Mouse (Mus musculus): ENCODE results near the gene Chd9. TPM values are rescaled to one million over a fixed set of nuclear protein-coding genes. Genes with fewer than 3 reads are reported as not detected.

Gene Chd9
- polyA plus RNA-seq, 1 experiment from 2014 or later: 62.9 TPM

DNA sequence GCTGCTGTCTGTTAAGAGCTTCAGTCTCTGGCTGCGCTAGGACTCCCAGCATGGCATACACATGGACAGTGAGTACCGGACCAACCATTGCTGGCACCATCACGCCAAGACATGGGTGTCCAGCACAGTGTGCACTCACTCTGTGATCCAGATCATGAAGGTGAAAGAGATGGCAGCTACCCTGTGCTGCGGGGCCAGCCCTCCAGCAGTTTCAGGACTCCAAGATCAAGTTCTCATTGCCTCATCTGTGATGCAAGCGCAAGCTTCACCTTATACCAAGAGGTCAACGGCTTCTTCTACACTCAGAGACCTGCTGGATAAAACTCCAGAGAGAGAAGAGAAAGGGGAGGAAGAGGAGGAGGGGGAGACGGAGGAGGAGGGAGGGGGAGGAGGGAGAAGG, 19.8 kb downstream of the Chd9 start:
- Histone ChIP-seq H3K27ac (ENCODE audit: low read depth, low read length) (no peak overlapping the region), H3K36me3 (ENCODE audit: control insufficient read depth, insufficient read depth, low read length) (no peaks in the 10 kb centered on the region), H3K4me2 (ENCODE audit: low read depth) (no peak overlapping the region), H3K9me3 (ENCODE audit: control insufficient read depth, low read length) (no peaks in the 10 kb centered on the region), H3K4me1 (ENCODE audit: control insufficient read depth, insufficient read depth, low read length) (peaks cover 11% of the 10 kb centered on the region), H3K9ac (ENCODE audit: low read length) (no peak overlapping the region), H3K27me3 (ENCODE audit: control insufficient read depth, insufficient read depth, low read length) (no peaks in the 10 kb centered on the region), H3K4me3 (ENCODE audit: low read depth, low read length) (no peak overlapping the region)
- DNase-seq (ENCODE audit: low spot score) (no peak), ATAC-seq (ENCODE audit: insufficient read depth, low FRiP score, low TSS enrichment) (no peak)
- WGBS: 92% methylated on average over 7 of the region's 7 CpGs

DNA sequence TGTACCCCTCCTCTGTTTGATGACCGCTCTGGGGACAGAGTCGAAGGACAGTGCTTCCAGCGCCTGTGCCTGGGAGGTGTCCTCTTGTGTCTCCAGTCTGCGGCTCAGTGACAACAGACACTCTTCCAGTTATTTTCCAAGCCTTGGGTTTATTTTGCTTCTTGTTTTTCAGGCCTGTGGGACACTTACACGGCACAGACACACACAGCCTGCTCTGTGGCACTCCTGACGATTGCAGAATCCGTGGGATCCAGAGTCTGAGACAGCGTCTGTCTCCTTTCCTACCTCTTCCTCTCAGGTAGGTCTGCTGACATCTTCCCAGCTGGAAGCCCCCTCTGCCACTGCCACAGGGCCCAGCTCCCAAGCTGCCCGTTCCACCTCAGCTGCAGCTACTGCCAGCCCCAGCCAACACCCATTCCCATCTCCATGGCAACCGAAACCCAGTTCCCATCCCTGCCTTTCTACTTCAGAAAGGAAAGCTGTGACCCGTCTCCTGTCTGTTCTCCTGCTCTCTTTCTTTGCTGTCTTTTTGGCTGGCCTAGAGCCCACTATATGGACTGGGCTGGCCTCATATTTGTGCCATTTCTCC, 21.4 kb downstream of the Chd9 start:
- 0 out of 2 replicates have a peak overlapping the region, but pooled peaks have one; percentile 5 for H3K4me2 ChIP-seq (ENCODE audit: low read depth)
- peak; percentile 37 for DNase-seq (ENCODE audit: low spot score)

DNA sequence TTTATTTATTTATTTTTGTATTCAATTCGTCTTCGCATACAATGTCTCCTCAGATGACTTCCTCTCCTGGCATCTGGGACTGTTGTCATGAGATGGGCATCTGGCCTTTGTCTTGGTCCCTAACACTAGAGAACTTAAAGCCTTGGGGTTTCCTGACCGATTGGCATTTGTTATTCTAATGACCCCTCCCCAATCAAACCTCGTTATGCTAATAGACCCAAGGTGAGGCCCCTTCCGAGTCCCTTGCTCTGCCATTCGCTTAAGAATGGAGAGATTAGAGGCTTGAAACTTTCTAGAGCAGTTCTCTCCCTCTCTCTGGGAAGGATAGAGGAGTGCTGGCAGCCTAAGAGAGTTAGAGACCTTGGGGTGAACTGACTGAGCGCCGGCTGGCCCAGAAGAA, 23.4 kb downstream of the Chd9 start:
- Histone ChIP-seq H3K9me3 (ENCODE audit: control insufficient read depth, low read length) (no peaks in the 10 kb centered on the region), H3K4me1 (ENCODE audit: control insufficient read depth, insufficient read depth, low read length) (peaks cover 22% of the 10 kb centered on the region), H3K4me2 (ENCODE audit: low read depth) (no peak overlapping the region), H3K27me3 (ENCODE audit: control insufficient read depth, insufficient read depth, low read length) (no peaks in the 10 kb centered on the region), H3K4me3 (ENCODE audit: low read depth, low read length) (no peak overlapping the region), H3K9ac (ENCODE audit: low read length) (no peak overlapping the region), H3K27ac (ENCODE audit: low read depth, low read length) (no peak overlapping the region), H3K36me3 (ENCODE audit: control insufficient read depth, insufficient read depth, low read length) (no peaks in the 10 kb centered on the region)
- DNase-seq (ENCODE audit: low spot score): no peak
- WGBS: 39% methylated on average over 8 of the region's 8 CpGs
- no peak for ATAC-seq (ENCODE audit: insufficient read depth, low FRiP score, low TSS enrichment)

More for the DNA sequence above, 21.4 kb downstream of the Chd9 start:
- no peaks in the 10 kb centered on the region for H3K36me3 ChIP-seq (ENCODE audit: control insufficient read depth, insufficient read depth, low read length)
- ATAC-seq (ENCODE audit: insufficient read depth, low FRiP score, low TSS enrichment): peak; percentile 41; the same call in 1 of the 2 replicates
- 56% methylated on average over 11 of the region's 11 CpGs for WGBS
- H3K9ac ChIP-seq (ENCODE audit: low read length): peak overlapping the region; percentile 10; the same call in 1 of the 2 replicates
- peaks cover 18% of the 10 kb centered on the region for H3K4me1 ChIP-seq (ENCODE audit: control insufficient read depth, insufficient read depth, low read length)
- no peaks in the 10 kb centered on the region for H3K27me3 ChIP-seq (ENCODE audit: control insufficient read depth, insufficient read depth, low read length)
- H3K27ac ChIP-seq (ENCODE audit: low read depth, low read length): no peak overlapping the region
- no peaks in the 10 kb centered on the region for H3K9me3 ChIP-seq (ENCODE audit: control insufficient read depth, low read length)
- no peak overlapping the region for H3K4me3 ChIP-seq (ENCODE audit: low read depth, low read length)

DNA sequence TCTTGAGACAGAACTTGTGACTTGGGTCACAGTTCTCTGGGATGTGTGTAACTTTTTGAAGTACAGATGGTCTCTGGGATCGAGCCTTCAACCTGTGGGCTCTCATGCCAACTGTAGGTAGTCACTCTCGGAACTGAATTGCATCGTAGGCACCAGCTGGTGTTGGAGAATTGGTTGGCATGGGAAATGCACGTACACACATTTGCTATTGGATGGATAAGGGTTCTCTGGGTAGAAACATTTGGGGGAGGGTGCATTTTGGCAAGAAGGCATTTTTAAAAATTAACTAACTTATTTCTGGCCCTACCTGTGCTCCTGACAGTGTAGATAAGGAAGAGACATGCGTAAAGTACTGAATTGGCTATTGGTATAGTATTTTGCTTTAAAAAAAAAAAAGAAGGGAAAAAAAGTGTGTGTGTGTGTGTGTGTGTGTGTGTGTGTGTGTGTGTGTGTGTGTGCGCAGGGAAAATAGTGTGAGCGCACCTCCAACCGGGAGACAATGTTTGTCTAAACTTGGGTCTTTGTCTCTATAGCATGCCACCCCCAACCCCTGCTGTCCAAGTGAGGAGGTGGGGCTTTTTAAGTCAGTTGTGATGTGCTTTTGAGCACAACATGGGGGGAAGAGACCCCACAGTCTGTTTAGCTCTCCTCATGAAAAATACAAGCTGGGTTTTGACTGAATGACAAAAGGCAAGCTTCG, 26.0 kb downstream of the Chd9 start:
- no peak overlapping the region for H3K4me2 ChIP-seq (ENCODE audit: low read depth)
- H3K36me3 ChIP-seq (ENCODE audit: control insufficient read depth, insufficient read depth, low read length): no peaks in the 10 kb centered on the region
- DNase-seq (ENCODE audit: low spot score): no peak
- ATAC-seq (ENCODE audit: insufficient read depth, low FRiP score, low TSS enrichment): peak; percentile 36
- H3K9ac ChIP-seq (ENCODE audit: low read length): 0 out of 2 replicates have a peak overlapping the region, but pooled peaks have one; percentile 24
- peak overlapping the region; percentile 49; the same call in 1 of the 2 replicates for H3K27ac ChIP-seq (ENCODE audit: low read depth, low read length)
- H3K4me1 ChIP-seq (ENCODE audit: control insufficient read depth, insufficient read depth, low read length): peaks cover 22% of the 10 kb centered on the region
- H3K27me3 ChIP-seq (ENCODE audit: control insufficient read depth, insufficient read depth, low read length): no peaks in the 10 kb centered on the region
- no peak overlapping the region for H3K4me3 ChIP-seq (ENCODE audit: low read depth, low read length)
- 64% methylated on average over 9 of the region's 9 CpGs for WGBS
- H3K9me3 ChIP-seq (ENCODE audit: control insufficient read depth, low read length): no peaks in the 10 kb centered on the region

DNA sequence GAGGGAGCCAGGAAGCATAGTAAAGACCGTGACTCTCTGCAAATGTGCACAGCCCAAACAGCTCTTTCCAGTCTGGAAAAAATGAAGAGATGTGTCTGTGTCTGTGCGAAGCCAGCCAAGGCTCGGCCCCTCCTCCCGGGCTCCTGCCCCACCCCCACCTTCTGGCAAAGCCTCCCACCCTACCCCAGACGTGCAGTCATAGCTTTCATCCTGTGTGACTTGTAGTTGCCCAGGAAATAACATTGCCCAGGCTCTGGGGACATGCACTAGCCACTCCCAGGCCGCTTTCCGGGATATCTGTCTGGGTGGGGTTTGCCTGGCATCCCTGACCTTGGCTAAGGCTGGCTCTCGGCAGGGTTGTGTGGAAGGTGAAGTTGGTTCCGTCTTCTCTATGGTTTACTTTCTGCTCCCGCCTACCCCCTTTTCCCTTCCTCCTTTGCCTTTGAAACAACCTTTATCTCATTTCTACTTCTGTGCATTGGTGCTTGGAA, 26.6 kb downstream of the Chd9 start:
- WGBS: 17% methylated on average over 10 of the region's 10 CpGs
- no peaks in the 10 kb centered on the region for H3K36me3 ChIP-seq (ENCODE audit: control insufficient read depth, insufficient read depth, low read length)
- no peaks in the 10 kb centered on the region for H3K9me3 ChIP-seq (ENCODE audit: control insufficient read depth, low read length)
- H3K27me3 ChIP-seq (ENCODE audit: control insufficient read depth, insufficient read depth, low read length): no peaks in the 10 kb centered on the region
- peak; percentile 83 for ATAC-seq (ENCODE audit: insufficient read depth, low FRiP score, low TSS enrichment)
- H3K9ac ChIP-seq (ENCODE audit: low read length): 0 out of 2 replicates have a peak overlapping the region, but pooled peaks have one; percentile 24
- H3K4me3 ChIP-seq (ENCODE audit: low read depth, low read length): no peak overlapping the region
- H3K4me2 ChIP-seq (ENCODE audit: low read depth): 0 out of 2 replicates have a peak overlapping the region, but pooled peaks have one; percentile 14
- peaks cover 16% of the 10 kb centered on the region for H3K4me1 ChIP-seq (ENCODE audit: control insufficient read depth, insufficient read depth, low read length)
- peak overlapping the region; percentile 49; the same call in 1 of the 2 replicates for H3K27ac ChIP-seq (ENCODE audit: low read depth, low read length)
- peak; percentile 66 for DNase-seq (ENCODE audit: low spot score)

DNA sequence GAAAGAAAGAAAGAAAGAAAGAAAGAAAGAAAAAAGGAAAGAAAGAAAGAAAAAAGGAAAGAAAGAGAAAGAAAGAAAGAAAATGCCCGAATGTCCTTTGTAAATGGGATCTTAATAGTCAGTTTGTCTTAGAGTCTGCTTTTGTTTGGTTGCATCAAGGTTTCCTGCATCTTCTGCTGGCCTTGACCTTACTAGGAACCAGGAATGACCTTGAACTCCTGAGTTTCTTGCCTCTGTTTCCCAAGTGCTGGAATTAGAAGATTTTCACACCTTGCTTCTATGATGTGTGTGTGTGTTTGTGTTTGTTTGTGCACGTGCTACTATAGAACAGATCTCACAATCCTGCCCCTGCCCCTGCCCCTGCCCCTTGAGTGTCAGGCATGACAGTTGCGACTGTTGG, 28.0 kb downstream of the Chd9 start:
- peaks cover 12% of the 10 kb centered on the region for H3K4me1 ChIP-seq (ENCODE audit: control insufficient read depth, insufficient read depth, low read length)
- no peak for ATAC-seq (ENCODE audit: insufficient read depth, low FRiP score, low TSS enrichment)
- H3K4me2 ChIP-seq (ENCODE audit: low read depth): no peak overlapping the region
- no peak overlapping the region for H3K4me3 ChIP-seq (ENCODE audit: low read depth, low read length)
- no peaks in the 10 kb centered on the region for H3K27me3 ChIP-seq (ENCODE audit: control insufficient read depth, insufficient read depth, low read length)
- H3K9me3 ChIP-seq (ENCODE audit: control insufficient read depth, low read length): no peaks in the 10 kb centered on the region
- no peaks in the 10 kb centered on the region for H3K36me3 ChIP-seq (ENCODE audit: control insufficient read depth, insufficient read depth, low read length)
- WGBS: 89% methylated on average over 3 of the region's 3 CpGs
- no peak overlapping the region for H3K9ac ChIP-seq (ENCODE audit: low read length)
- DNase-seq (ENCODE audit: low spot score): no peak
- no peak overlapping the region for H3K27ac ChIP-seq (ENCODE audit: low read depth, low read length)

DNA sequence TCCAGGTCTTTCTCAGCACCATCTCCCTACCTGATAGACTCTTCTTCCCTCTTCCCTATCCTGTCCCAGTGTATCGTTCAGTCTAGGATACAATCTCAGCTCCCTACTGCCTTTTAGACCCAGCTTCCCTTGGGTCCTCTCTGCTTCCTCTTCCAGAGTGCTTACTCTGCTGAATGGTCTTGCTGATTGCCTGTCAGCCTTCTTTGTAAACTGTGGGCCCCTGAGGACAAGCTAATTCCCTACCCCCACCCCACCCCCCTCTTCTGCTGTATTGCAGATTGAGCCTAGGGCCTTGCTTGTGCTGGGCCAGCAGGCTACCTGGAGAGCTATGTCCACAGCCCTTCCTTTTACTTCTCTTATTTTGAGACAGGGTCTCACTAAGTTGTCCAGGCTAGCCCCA, 28.8 kb downstream of the Chd9 start:
- H3K27ac ChIP-seq (ENCODE audit: low read depth, low read length): no peak overlapping the region
- no peak overlapping the region for H3K4me2 ChIP-seq (ENCODE audit: low read depth)
- H3K27me3 ChIP-seq (ENCODE audit: control insufficient read depth, insufficient read depth, low read length): no peaks in the 10 kb centered on the region
- no peak overlapping the region for H3K9ac ChIP-seq (ENCODE audit: low read length)
- no peak overlapping the region for H3K4me3 ChIP-seq (ENCODE audit: low read depth, low read length)
- DNase-seq (ENCODE audit: low spot score) (no peak), ATAC-seq (ENCODE audit: insufficient read depth, low FRiP score, low TSS enrichment) (no peak)
- no peaks in the 10 kb centered on the region for H3K36me3 ChIP-seq (ENCODE audit: control insufficient read depth, insufficient read depth, low read length)
- H3K9me3 ChIP-seq (ENCODE audit: control insufficient read depth, low read length): no peaks in the 10 kb centered on the region
- H3K4me1 ChIP-seq (ENCODE audit: control insufficient read depth, insufficient read depth, low read length): peaks cover 19% of the 10 kb centered on the region
- 36% methylated on average over 1 of the region's 1 CpGs for WGBS

DNA sequence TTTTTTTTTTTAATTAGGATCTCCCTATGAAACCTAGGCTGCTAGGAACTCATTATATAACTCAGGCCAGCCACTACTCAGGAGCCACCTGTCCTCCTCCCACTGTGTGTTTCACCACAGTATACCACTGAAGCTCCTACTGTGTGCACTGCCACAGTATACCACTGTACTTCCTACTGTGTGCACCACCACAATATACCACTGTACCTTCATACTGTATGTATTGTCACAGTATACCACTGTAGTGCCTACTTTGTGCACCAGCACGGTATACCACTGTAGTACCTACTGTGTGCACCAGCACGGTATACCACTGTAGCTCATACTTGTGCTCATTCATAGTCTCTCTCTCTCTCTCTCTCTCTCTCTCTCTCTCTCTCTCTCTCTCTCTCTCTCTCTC, 29.9 kb downstream of the Chd9 start:
- peaks cover 27% of the 10 kb centered on the region for H3K4me1 ChIP-seq (ENCODE audit: control insufficient read depth, insufficient read depth, low read length)
- no peaks in the 10 kb centered on the region for H3K36me3 ChIP-seq (ENCODE audit: control insufficient read depth, insufficient read depth, low read length)
- H3K9me3 ChIP-seq (ENCODE audit: control insufficient read depth, low read length): no peaks in the 10 kb centered on the region
- H3K4me2 ChIP-seq (ENCODE audit: low read depth): no peak overlapping the region
- H3K27ac ChIP-seq (ENCODE audit: low read depth, low read length): no peak overlapping the region
- WGBS: 98% methylated on average over 2 of the region's 2 CpGs
- no peak overlapping the region for H3K9ac ChIP-seq (ENCODE audit: low read length)
- ATAC-seq (ENCODE audit: insufficient read depth, low FRiP score, low TSS enrichment): no peak
- H3K4me3 ChIP-seq (ENCODE audit: low read depth, low read length): no peak overlapping the region
- no peak for DNase-seq (ENCODE audit: low spot score)
- H3K27me3 ChIP-seq (ENCODE audit: control insufficient read depth, insufficient read depth, low read length): no peaks in the 10 kb centered on the region
